Mouse (Mus musculus) brain, embryonic 14.5 days (tissue): ENCODE data around the gene Matk. TPM values are rescaled to one million over a fixed set of nuclear protein-coding genes. Genes with fewer than 3 reads are reported as not detected.

Experiments used
- DNase-seq: peaks from one replicate; pipeline ENCODE4 v3.0.0-alpha.2; 2011; ENCODE audit warnings: low read depth
- CTCF ChIP-seq: fragments of 200-500 bp; IDR thresholded peaks from 2 replicates; pipeline ENCODE4 v1.5.1; 2012; ENCODE audit warnings: inconsistent platforms, mild to moderate bottlenecking, moderate library complexity, borderline replicate concordance; ENCODE audit not compliant: insufficient read depth, insufficient read length; ENCODE audit errors: extremely low read depth
- POLR2A ChIP-seq: fragments of 200-500 bp; IDR thresholded peaks from 2 replicates; pipeline ENCODE4 v1.6.1; 2012; ENCODE audit warnings: mild to moderate bottlenecking, inconsistent platforms, borderline replicate concordance; ENCODE audit not compliant: poor library complexity, insufficient read depth, insufficient read length, severe bottlenecking; ENCODE audit errors: extremely low read depth
- polyA plus RNA-seq: library from polyadenylated mRNA; depleted of rRNA; stranded (reverse); fragments of >200 nt; gene quantifications from 2 replicates; pipeline ENCODE4 v1.2.3, GENCODE M21; 2012

Gene Matk
- polyA plus RNA-seq, 1 experiment: 30.6 TPM

- no peak for DNase-seq
- TF ChIP-seq POLR2A: no peak
- TF ChIP-seq CTCF: no peak
Measured at GRCm38 (mm10) chr10:81268643-81269412, 16.1 kb downstream of the Matk start.

- no peak for TF ChIP-seq CTCF
- TF ChIP-seq POLR2A: no peak
- no peak for DNase-seq
Measured at GRCm38 (mm10) chr10:81272356-81272755, 19.6 kb downstream of the Matk start.

GRCm38 (mm10) chr10:81273842-81274241 lies 21.1 kb downstream of the Matk start:
- TF ChIP-seq CTCF (no peak), POLR2A (no peak)
- DNase-seq: no peak

- DNase-seq: no peak
- TF ChIP-seq POLR2A: no peak
- TF ChIP-seq CTCF: no peak
Measured at GRCm38 (mm10) chr10:81277676-81278075, 24.9 kb downstream of the Matk start.

GRCm38 (mm10) chr10:81279496-81279895 lies 26.8 kb downstream of the Matk start:
- no peak for TF ChIP-seq CTCF
- no peak for TF ChIP-seq POLR2A
- no peak for DNase-seq

GRCm38 (mm10) chr10:81284189-81284588 lies 31.5 kb downstream of the Matk start:
- no peak for DNase-seq
- TF ChIP-seq POLR2A: no peak
- TF ChIP-seq CTCF: no peak

GRCm38 (mm10) chr10:81284719-81285118 lies 32.0 kb downstream of the Matk start:
- no peak for TF ChIP-seq POLR2A
- no peak for TF ChIP-seq CTCF
- no peak for DNase-seq

- TF ChIP-seq POLR2A: 0 out of 2 replicates have a peak, but pooled peaks have one; percentile 18
- no peak for TF ChIP-seq CTCF
- peak; percentile 95 for DNase-seq
Measured at GRCm38 (mm10) chr10:81285694-81286450, 33.1 kb downstream of the Matk start.

GRCm38 (mm10) chr10:81286586-81286985 lies 33.9 kb downstream of the Matk start:
- TF ChIP-seq POLR2A (no peak), CTCF (no peak)
- DNase-seq: no peak

- TF ChIP-seq CTCF (peak; percentile 70), POLR2A (no peak)
- no peak for DNase-seq
Measured at GRCm38 (mm10) chr10:81287513-81288157, 34.9 kb downstream of the Matk start.

- TF ChIP-seq POLR2A (no peak), CTCF (peak; percentile 53; the same call in 1 of the 2 replicates)
- no peak for DNase-seq
Measured at GRCm38 (mm10) chr10:81288601-81289000, 35.9 kb downstream of the Matk start.
